Mouse (Mus musculus) CH12.LX (cell line): ENCODE measurements around the gene Nhp2.

ENCODE experiments used
- CTCF ChIP-seq, 2 experiments: IDR thresholded peaks in 1 of 2; conservative IDR thresholded peaks in 1 of 2; 2 replicates each; pipeline ENCODE4 v1.5.1; 2011 to 2012; ENCODE audit warnings: low read depth in 2 of 2, low read length in 2 of 2, improper control_type of control experiment in 1 of 2, inconsistent platforms in 1 of 2, mild to moderate bottlenecking in 1 of 2, moderate library complexity in 1 of 2
- E2F4 ChIP-seq: IDR thresholded peaks from 2 replicates; pipeline ENCODE4 v1.6.1; 2011; ENCODE audit warnings: low read depth, low read length, improper control_type of control experiment; ENCODE audit not compliant: insufficient replicate concordance
- EP300 ChIP-seq: IDR thresholded peaks from 2 replicates; pipeline ENCODE4 v1.6.1; 2011; ENCODE audit warnings: low read length, improper control_type of control experiment
- IRF4 ChIP-seq: IDR thresholded peaks from 2 replicates; pipeline ENCODE4 v1.6.1; 2014; ENCODE audit warnings: low read depth, mild to moderate bottlenecking, inconsistent platforms, low read length, improper control_type of control experiment
- JUND ChIP-seq: conservative IDR thresholded peaks from 2 replicates; pipeline ENCODE4 v1.6.1; 2011; ENCODE audit warnings: low read depth, low read length, improper control_type of control experiment
- MAX ChIP-seq: IDR thresholded peaks from 2 replicates; pipeline ENCODE4 v1.6.1; 2011; ENCODE audit warnings: low read length, improper control_type of control experiment
- NELFE ChIP-seq: IDR thresholded peaks from 2 replicates; pipeline ENCODE4 v1.6.1; 2011; ENCODE audit warnings: low read depth, low read length, improper control_type of control experiment
- POLR2A ChIP-seq: IDR thresholded peaks from 2 replicates; pipeline ENCODE4 v1.6.1; 2011; ENCODE audit warnings: low read depth, mild to moderate bottlenecking, improper control_type of control experiment, low read length
- RAD21 ChIP-seq: IDR thresholded peaks from 2 replicates; pipeline ENCODE4 v1.6.1; 2011; ENCODE audit warnings: low read depth, mild to moderate bottlenecking, low read length, improper control_type of control experiment, moderate library complexity
- SIN3A ChIP-seq: IDR thresholded peaks from 2 replicates; pipeline ENCODE4 v1.6.1; 2012; ENCODE audit warnings: low read length, improper control_type of control experiment, inconsistent platforms
- UBTF ChIP-seq: IDR thresholded peaks from 2 replicates; pipeline ENCODE4 v1.6.1; 2012; ENCODE audit warnings: low read depth, mild to moderate bottlenecking, inconsistent platforms, low read length, improper control_type of control experiment, moderate library complexity
- USF1 ChIP-seq: IDR thresholded peaks from 2 replicates; pipeline ENCODE4 v1.6.1; 2014; ENCODE audit warnings: low read depth, mild to moderate bottlenecking, inconsistent platforms, low read length, improper control_type of control experiment
- USF2 ChIP-seq: conservative IDR thresholded peaks from 2 replicates; pipeline ENCODE4 v1.6.1; 2011; ENCODE audit warnings: low read depth, low read length, improper control_type of control experiment
- ZKSCAN1 ChIP-seq: IDR thresholded peaks from 2 replicates; pipeline ENCODE4 v1.6.1; 2012; ENCODE audit warnings: low read depth, inconsistent platforms, low read length, improper control_type of control experiment, borderline replicate concordance

GRCm38 (mm10) chr11:51649889-51650199 lies 30.3 kb downstream of the Nhp2 start:
- TF ChIP-seq EP300, result no peak
- no peak for TF ChIP-seq MAX
- no peak for TF ChIP-seq UBTF
- no peak for TF ChIP-seq CTCF (conservative IDR thresholded peaks at IDR 0.05 in 1 of 2, IDR thresholded peaks at IDR 0.05 in 1 of 2; ENCODE audit: low read depth in 2 of 2, low read length in 2 of 2)
- no peak for TF ChIP-seq NELFE
- no peak for TF ChIP-seq USF1
- no peak for TF ChIP-seq E2F4
- no peak for TF ChIP-seq POLR2A
- no peak for TF ChIP-seq IRF4
- TF ChIP-seq JUND, result no peak
- TF ChIP-seq ZKSCAN1, result no peak
- TF ChIP-seq SIN3A, result peak; percentile 69; the same call in 1 of the 2 replicates
- no peak for TF ChIP-seq RAD21
- TF ChIP-seq USF2, result no peak
